Mouse (Mus musculus): Measurements from ENCODE around the gene St8sia1.

St8sia1 gene

DNA sequence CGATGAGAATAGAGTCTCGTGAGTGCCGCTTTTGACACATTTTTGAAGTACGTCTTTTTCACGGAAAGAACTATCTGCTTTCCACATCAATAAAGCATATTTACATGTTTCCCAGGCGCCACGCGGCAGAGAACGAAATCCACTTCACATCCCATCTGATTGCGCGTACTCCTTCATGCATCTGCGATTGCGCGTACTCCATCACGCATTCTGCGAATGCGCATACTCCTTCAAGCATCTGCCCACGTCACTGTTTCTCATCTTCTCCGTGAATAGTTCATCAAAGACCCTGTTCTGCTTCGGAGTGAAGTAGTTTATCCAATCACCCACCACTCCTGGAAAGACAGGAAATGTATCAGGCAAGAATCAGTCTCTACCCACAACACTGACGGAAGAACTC is 178.1 kb downstream of the St8sia1 start:
- in situ Hi-C loops (cut with MboI; ENCODE audit: low pct_unique_long_range_greater_than_20kb in 1 of 2, low sequenced_read_pairs in 2 of 2, unreplicated experiment in 1 of 2): no loop called here

DNA sequence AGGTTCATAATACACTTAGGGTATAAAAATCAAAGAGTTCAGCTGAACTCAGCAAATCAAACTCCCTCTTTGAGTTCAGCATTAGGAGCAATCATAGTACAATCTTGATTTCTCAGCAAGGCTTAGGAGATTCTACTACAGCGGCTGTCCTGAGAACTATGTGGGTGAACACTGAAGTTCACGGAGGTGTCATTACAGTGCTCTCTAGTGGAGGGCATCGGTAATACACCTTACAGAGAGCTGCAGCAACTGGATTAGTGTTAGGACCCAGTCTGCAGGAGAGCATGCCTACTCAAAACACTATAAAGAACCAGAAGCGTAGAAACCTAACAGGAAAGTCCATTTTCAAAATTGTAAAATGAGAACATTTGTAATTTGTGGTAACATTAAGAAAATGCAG is 178.9 kb downstream of the St8sia1 start:
- in situ Hi-C loops (cut with MboI; ENCODE audit: low pct_unique_long_range_greater_than_20kb in 1 of 2, low sequenced_read_pairs in 2 of 2, unreplicated experiment in 1 of 2): no loop called here

DNA sequence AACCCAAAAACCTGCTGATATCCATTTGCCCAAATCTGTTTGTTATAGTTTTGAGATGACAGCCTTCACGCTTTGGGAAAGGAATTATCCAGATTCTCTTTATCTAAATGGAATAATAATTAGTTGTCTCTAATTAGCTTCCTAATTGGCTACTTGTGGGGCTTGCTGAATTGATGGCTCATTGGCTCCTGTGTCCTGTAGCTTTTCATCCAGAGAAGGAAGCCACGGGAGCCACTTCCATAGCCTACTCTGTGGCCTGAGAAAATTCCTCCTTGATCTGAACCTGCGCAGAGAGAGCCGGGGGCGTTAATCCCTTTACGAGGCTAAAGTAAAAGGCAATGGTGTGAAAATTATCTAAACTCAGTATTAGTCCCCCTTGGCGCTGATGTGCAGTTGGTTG is 183.0 kb downstream of the St8sia1 start:
- in situ Hi-C loops (cut with MboI; ENCODE audit: low pct_unique_long_range_greater_than_20kb in 1 of 2, low sequenced_read_pairs in 2 of 2, unreplicated experiment in 1 of 2): no loop called here

DNA sequence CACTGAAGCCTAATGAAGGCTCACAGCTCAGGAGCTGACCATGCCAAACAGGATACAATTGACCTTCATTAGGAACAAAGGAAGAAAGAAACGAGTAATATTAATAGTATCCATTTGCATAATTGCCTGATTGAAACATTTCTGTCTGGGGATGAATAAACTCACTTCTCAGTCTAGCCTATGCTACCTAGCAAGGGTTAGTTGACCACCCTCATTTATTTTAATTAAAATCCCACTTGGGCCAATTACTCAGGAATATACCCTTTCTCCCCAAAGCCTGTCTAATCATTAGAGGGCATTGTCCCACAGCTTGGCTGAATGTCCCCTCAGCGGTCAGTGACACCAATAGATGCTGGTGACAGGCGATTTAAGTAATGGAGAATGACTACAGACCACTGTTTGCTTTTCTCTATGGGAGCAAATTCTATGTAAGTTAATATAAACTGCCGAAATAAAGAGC is 183.6 kb downstream of the St8sia1 start:
- in situ Hi-C loops (cut with MboI; ENCODE audit: low pct_unique_long_range_greater_than_20kb in 1 of 2, low sequenced_read_pairs in 2 of 2, unreplicated experiment in 1 of 2): no loop called here

DNA sequence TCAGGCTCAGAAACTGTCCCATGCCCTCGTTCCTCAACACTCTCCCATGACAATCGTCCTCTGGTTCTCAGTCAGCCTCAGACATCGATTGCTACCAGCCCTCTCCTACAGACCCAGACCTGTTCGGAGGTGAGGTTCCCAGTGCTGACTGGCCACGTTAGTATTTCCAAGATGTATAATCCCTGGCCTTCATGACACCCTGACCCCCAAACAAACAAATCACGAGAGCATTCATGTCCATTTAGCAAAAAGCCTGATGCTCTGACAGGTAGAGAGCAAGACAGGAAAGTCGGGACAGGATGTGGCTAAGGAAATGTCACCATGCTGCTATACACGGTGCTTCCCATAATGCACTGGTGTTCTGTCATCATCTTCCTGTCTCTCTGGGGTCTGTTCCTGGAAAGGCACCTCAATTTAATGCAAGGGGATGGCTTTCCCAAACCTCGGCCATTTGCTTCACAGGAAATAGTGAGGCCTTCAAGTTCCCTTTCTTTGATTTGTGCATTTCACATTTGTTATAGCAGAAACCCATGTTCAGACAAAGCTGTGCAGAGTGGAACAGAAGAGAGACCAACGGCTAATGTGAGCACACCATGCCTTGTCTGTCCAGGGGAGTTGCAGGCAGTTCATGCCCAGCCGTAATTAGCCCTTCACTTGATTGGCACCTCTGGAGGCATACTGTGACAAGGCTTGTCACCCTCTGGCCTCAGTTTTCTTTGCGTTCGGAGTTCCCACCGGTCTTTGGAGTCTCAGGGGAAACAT is 184.3 kb downstream of the St8sia1 start:
- in situ Hi-C loops (cut with MboI; ENCODE audit: low pct_unique_long_range_greater_than_20kb in 1 of 2, low sequenced_read_pairs in 2 of 2, unreplicated experiment in 1 of 2): no loop called here

DNA sequence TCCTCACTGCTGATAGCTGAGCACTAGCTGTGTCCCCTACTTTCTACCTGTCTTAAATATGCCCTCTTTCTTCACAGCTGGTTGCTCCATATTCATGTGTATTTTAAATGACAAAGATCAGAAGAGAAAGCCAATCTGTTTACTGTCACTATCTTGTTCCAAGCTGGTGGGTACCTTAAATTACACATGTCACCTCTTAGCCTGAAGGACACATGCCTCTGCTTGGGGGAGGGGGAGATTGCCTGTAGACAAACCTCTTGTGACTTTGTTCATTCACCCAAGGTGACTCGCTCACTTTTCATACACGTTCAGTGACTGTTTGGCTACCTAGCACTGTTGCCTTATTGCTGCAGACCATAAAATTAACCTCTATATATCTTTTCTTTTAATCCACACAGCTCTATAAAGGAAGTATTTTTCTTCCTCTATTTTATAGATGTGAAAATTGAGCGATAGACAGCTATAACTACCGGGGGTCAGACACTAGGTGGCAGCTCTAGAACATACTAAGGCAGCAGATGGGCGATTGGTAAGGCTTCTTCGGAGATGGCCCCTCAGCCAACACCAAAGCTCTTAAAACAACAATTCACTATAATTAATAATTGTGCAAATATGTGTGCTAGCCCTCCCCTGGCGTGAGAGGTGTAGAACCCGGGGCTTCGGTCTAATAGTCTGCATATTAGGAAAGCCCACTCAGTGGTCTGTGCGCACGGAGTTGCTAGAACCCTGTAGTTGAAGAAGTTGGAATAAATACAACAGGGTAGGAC is 185.0 kb downstream of the St8sia1 start:
- in situ Hi-C loops (cut with MboI; ENCODE audit: low pct_unique_long_range_greater_than_20kb in 1 of 2, low sequenced_read_pairs in 2 of 2, unreplicated experiment in 1 of 2): no loop called here

DNA sequence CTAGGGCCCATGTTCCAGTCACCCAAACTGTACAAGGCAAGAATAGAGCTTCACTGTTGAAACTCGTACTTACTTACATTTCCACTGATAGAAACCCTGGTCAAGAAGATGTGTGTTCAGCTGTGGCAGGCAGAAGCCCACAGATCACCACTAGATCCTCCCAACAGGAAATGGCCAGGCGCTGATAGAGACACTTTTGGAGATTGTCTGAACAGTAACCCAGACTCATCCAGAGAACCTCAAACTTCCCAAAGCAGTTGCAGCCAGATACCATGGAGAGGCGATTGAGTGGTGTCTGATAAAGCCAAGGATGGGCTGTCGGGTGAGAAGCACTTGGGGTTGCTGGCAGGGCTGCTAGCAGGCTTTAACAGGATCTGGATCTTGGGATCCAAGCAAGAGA is 187.3 kb downstream of the St8sia1 start:
- in situ Hi-C loops (cut with MboI; ENCODE audit: low pct_unique_long_range_greater_than_20kb in 1 of 2, low sequenced_read_pairs in 2 of 2, unreplicated experiment in 1 of 2): no loop called here

DNA sequence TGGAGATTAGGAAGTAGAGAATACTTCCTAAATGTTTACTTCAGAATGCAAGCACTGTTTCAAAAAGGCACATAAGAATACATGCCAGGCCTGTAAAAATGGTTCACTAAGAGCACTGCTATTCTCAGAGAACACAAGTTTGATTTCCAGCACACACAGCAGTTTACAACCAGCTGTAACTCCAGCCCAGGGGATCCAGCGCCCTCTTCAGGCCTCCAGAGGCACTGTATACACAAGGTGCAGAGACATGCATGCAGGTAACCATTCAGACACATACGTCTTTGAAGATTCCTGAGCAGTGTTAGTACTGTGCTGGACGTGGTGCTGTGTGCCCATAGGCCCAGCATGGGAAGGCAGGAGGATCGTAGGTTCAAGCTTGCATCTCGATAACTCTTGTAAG is 190.7 kb downstream of the St8sia1 start:
- in situ Hi-C loops (cut with MboI; ENCODE audit: low pct_unique_long_range_greater_than_20kb in 1 of 2, low sequenced_read_pairs in 2 of 2, unreplicated experiment in 1 of 2): no loop called here

DNA sequence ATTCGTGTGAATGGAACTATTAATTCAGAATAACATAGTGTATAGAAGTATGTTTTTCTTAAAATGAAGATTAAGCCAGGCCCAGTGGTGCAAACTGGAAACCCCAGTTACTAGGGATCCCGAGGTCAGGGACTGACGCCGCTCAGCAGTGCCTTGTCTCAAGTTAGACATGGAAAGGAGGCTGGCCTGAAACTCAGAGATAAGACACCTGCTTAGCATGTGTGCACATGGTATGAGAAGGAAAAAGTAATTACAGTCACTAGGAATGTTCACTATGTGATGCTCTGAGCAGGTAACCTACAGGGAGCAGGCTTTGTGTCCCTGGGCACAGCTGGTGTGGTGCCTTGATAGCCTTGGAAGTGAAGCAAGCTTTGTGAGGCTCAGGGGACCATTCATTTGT is 192.6 kb downstream of the St8sia1 start:
- in situ Hi-C loops (cut with MboI; ENCODE audit: low pct_unique_long_range_greater_than_20kb in 1 of 2, low sequenced_read_pairs in 2 of 2, unreplicated experiment in 1 of 2): no loop called here

Measured in mouse embryonic stem cell (cell line).